Mouse (Mus musculus) ZHBTc4 (cell line): ENCODE data around the gene Megf9.

Source experiments
- DNase-seq: peaks from one replicate; pipeline ENCODE4 v3.0.0-alpha.2; 2011; ENCODE audit warnings: low read depth, low spot score

Gene Megf9

DNA sequence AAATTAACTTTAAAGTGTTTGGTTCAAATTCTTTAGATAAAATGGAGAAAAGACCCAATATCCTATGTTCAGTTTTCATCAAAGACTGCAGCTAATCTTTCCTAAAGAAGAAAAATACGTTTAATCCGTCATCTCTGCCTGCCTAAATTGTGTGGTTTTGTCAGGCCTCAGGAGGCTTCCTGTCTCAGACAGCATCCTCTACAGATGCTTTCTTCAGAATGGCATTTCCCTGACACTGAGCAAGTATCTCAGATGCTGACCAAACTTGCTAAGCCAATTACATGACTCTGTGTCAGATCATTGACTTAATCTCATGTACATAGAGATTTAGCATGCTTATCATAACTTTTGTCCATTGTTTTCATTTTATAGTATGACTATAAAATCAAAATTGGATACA, 11.4 kb downstream of the Megf9 start:
- DNase-seq: no peak

DNA sequence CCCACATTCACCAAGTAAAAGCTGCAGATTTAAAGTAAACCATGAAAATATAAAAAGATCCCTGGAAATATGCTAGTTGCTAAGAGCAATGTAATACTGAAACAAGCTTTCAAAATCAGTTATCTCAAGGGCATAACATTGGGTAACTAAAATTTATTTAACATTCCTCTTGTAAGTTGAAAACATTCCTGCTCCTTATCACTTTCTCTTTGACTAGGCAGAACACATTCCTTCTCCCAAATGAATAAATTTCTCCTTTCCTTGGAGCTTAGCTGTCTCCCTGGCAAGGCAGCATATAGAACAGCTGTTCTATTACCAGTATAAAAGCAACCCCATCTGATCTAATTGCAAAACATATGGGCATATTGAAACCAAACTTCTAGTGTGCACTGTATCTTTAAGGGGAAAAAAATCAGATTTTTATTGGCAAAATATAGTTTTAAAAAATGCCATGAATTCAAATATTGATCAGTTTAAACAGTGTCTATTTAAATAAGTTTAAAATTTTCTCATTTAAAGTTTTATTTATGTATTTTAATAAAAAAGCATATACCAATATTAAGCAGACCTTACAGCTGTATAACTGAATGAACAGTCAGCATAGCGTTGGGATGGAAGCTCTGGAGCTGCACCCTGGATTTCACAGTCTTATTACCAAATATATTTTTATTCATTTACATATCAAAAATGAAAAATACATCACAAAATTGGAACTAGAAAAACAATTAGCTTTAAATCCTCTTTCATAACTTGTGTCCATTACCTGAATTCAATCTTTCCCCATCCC, 13.1 kb downstream of the Megf9 start:
- no peak for DNase-seq

- DNase-seq: no peak
Observed at GRCm38 (mm10) chr4:70517646-70518045, 17.1 kb downstream of the Megf9 start.

DNA sequence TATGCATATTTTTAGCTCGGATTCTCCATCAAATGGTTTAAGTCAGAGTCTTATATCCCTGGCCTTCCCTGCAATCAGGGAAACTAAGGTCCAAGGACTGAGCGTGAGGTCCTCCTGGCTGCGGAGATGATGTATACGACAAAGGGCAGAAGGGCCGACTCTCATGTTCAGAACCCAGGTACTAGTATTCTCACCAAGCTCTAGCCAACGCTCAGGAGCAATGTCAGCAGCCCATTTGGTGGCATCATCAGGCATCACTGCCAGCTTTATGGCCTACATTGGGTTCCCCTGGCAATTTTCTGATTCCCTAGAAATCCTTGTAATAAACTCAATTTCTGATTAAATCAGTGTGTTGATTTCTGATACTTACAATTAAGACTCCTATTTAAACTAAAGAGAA, 18.5 kb downstream of the Megf9 start:
- no peak for DNase-seq

GRCm38 (mm10) chr4:70515514-70515913, 19.3 kb downstream of the Megf9 start:
- DNase-seq: no peak

DNA sequence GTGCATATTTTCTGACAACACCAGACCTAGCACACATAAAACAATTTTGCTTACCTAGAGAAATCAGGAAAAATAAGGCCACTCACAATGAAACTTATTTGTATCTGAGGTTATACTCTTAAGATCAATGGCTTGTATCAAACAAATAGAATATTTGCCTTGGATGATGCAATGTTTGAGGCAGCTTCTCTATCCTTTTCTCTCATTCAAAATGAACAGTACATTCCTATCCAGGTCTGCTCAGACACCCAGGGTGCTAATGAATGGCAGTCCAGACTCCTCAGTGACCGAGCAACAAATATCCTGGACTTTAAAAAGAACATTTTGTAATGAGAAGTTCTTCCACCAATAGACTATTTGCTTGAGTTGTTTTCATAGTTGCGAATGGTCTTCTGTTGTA, 24.8 kb downstream of the Megf9 start:
- DNase-seq: no peak

DNA sequence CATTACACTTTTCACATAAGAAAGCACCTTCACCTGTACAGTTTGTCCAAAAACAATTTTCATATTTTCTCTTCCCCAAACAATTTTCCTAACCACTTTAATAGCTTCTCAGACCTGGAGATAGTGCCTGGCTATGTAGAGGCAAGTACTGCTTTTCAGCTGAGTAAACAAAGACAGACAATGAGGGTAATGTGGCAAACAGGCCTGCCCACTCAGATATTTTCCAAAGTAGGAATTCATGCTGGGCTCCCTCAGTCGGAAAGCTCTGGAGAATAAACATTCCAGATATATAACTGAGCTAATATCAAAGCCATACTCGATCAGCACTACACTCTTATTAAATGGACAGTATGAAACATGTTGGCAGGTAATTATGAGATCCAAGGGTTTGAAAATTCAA, 25.2 kb downstream of the Megf9 start:
- no peak for DNase-seq

- no peak for DNase-seq
Observed at GRCm38 (mm10) chr4:70508207-70508606, 26.6 kb downstream of the Megf9 start.

- no peak for DNase-seq
Observed at GRCm38 (mm10) chr4:70505951-70506350, 28.8 kb downstream of the Megf9 start.

DNA sequence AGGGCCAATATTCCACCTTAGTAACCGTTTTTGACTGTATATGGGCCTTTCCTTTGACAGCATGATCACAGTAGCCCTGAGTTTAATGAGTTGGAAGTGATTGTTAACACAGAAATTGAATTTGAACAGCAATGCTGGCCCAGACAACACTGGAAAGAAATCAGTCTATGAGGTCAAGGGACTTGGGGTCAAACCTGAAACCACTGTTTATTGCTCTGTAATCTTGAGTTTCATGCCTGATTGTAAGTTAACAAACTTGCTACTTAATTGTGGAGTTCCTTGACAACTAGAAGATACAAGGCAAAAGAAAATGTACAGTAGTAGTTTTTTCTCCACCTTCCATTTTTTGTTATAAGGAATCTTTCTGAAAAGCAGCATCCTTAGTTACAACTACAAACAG, 31.0 kb downstream of the Megf9 start:
- DNase-seq: no peak

GRCm38 (mm10) chr4:70499285-70499684, 35.5 kb downstream of the Megf9 start:
- no peak for DNase-seq

DNA sequence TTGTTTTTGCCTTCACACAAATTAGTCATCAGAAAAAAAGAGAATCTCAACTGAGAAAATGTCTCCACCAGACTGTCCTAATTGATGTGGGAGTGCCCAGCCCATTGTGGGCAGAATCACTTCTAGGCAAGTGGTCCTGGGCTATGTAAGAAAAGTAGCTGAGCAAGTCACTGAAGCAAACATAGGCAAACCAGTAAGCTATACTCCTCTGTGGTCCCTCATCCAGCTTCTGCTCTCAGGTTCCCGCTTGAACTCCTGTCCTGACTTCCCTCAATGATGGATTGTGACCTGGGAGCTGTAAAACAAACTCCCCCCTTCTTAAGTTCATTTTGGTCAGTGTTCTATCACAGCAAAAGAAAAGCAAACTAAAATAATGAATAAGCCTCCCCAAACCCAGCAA, 37.8 kb downstream of the Megf9 start:
- DNase-seq: no peak

DNA sequence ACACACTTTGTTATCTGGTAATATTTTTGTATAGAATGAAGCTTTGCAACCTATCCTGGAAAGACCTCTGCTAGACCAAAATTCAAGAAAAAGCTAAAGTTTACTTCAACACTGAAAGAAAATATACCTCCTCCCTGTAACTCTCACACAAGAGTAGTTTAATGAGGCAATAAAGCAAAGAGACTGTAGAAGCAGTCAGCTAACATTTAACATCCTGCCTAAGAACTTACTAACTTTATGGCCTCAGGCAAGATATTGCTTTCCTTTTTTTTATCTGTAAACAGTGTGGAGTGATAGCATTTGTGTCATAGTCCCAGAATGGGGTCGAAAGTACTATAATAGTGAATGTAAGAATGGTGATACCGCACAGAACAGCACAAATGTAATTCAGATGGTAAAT, 45.0 kb downstream of the Megf9 start:
- no peak for DNase-seq

GRCm38 (mm10) chr4:70488415-70488814, 46.4 kb downstream of the Megf9 start:
- no peak for DNase-seq

- no peak for DNase-seq
Observed at GRCm38 (mm10) chr4:70484134-70484533, 50.7 kb downstream of the Megf9 start.

- DNase-seq: no peak
Observed at GRCm38 (mm10) chr4:70481931-70482330, 52.9 kb downstream of the Megf9 start.

- DNase-seq: no peak
Observed at GRCm38 (mm10) chr4:70471398-70471797, 63.4 kb downstream of the Megf9 start.

- peak; percentile 2 for DNase-seq
Observed at GRCm38 (mm10) chr4:70465921-70466689, 68.7 kb downstream of the Megf9 start.

DNA sequence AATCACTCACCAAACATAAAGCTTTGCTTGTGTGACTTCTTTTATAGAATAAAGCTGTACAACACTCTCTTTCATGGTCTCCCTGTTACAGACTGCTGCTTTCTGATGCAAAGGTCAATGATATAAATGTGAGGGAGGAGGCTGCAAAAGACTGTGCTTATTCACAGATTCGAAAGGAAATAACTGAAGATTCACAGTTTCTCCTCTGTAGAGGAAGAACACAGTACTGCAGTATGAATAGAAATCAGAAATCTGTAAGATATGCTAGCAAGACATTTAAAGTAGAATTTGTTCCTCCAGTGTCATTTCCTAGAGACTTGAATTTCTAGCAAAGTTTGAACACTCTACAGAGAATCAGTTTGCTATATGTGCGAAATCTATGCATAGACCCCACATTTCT, 71.5 kb downstream of the Megf9 start:
- no peak for DNase-seq

DNA sequence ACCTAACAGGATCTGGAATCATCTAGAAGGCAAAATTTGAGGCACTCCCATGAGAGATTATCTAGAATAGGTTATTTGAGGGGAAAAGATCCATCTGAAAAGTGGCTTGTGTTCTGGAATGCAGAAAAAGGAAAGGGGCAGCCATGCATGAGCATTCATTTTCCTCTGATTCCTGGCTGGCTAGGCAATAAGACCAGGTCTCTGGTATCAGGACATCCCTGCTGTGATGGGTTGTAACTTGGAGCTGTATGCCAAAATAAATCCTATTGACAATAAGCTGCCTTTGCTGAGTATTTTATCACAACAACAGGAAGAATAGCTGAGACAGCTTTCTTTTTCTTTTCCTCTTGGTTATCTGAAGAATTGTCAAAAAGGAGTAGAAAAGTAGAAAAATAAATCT, 73.4 kb downstream of the Megf9 start:
- no peak for DNase-seq

- DNase-seq: no peak
Observed at GRCm38 (mm10) chr4:70452161-70452560, 82.6 kb downstream of the Megf9 start.

GRCm38 (mm10) chr4:70451750-70452149, 83.0 kb downstream of the Megf9 start:
- peak; percentile 59 for DNase-seq

- peak; percentile 35 for DNase-seq
Observed at GRCm38 (mm10) chr4:70449668-70450067, 85.1 kb downstream of the Megf9 start.
